Mouse (Mus musculus) spleen, adult 2 months (tissue): ENCODE results near the gene Slc9a9. TPM values are rescaled to one million over a fixed set of nuclear protein-coding genes. Genes with fewer than 3 reads are reported as not detected.

Source experiments
- DNase-seq, 2 experiments: peaks; one replicate each; pipeline versions ENCODE4 v3.0.0 to v3.0.0-alpha.2; 2012 to 2021; ENCODE audit warnings: low spot score in 2 of 2, low read depth in 1 of 2
- H3K27ac ChIP-seq: fragments of 200-500 bp; 2 replicates; pipeline ENCODE4 v1.5.1; 2012; ENCODE audit warnings: low read length, inconsistent platforms; ENCODE audit not compliant: insufficient read depth
- H3K27me3 ChIP-seq: fragments of 200-500 bp; 2 replicates; pipeline ENCODE4 v1.6.1; 2012; ENCODE audit warnings: mild to moderate bottlenecking, moderate library complexity, low read length, inconsistent platforms; ENCODE audit not compliant: control insufficient read depth, insufficient read depth
- H3K36me3 ChIP-seq: fragments of 200-500 bp; 2 replicates; pipeline ENCODE4 v1.6.1; 2012; ENCODE audit warnings: mild to moderate bottlenecking, low read length, inconsistent platforms; ENCODE audit not compliant: control insufficient read depth, insufficient read depth
- H3K4me1 ChIP-seq: fragments of 200-500 bp; 2 replicates; pipeline ENCODE4 v1.6.1; 2011; ENCODE audit warnings: inconsistent platforms; ENCODE audit not compliant: control insufficient read depth, insufficient read depth, insufficient read length
- H3K4me3 ChIP-seq: fragments of 200-500 bp; 2 replicates; pipeline ENCODE4 v1.5.1; 2011; ENCODE audit warnings: mild to moderate bottlenecking, inconsistent platforms; ENCODE audit not compliant: insufficient read depth, insufficient read length; ENCODE audit errors: extremely low read depth
- CTCF ChIP-seq: fragments of 200-500 bp; IDR thresholded peaks from 2 replicates; pipeline ENCODE4 v1.5.1; 2011; ENCODE audit warnings: mild to moderate bottlenecking, inconsistent platforms; ENCODE audit not compliant: insufficient read depth, insufficient read length, insufficient replicate concordance; ENCODE audit errors: extremely low read depth
- POLR2A ChIP-seq: fragments of 200-500 bp; IDR thresholded peaks from 2 replicates; pipeline ENCODE4 v1.6.1; 2011; ENCODE audit warnings: low read depth, low read length, inconsistent platforms
- WGBS: fragments of 180-500 bp; shearing (Covaris S2); methylation state at CpG from one replicate; pipeline ENCODE4 v1.1.7; 2018; 5-methylcytosine and 5-hydroxymethylcytosine counted together
- polyA plus RNA-seq: library from polyadenylated mRNA; depleted of rRNA; stranded (reverse); fragments of >200 nt; gene quantifications from 2 replicates; pipeline ENCODE4 v1.2.3, GENCODE M21; 2012

Slc9a9 gene
- polyA plus RNA-seq, 1 experiment, result 8.3 TPM

- H3K27ac ChIP-seq, result no peak overlapping the region
- 89% methylated on average over 2 of the region's 2 CpGs for WGBS
- DNase-seq, result no peak
- no peak for TF ChIP-seq CTCF
- no peaks in the 10 kb centered on the region for H3K4me1 ChIP-seq
- no peaks in the 10 kb centered on the region; the same call in 1 of the 2 replicates for H3K36me3 ChIP-seq
- no peak overlapping the region for H3K4me3 ChIP-seq
- no peaks in the 10 kb centered on the region for H3K27me3 ChIP-seq
Observed at GRCm38 (mm10) chr9:94972693-94973092, 303.0 kb downstream of the Slc9a9 start.

GRCm38 (mm10) chr9:94976191-94976590, 306.5 kb downstream of the Slc9a9 start:
- H3K27ac ChIP-seq, result no peak overlapping the region
- TF ChIP-seq POLR2A (no peak), CTCF (no peak)
- no peaks in the 10 kb centered on the region; the same call in 1 of the 2 replicates for H3K36me3 ChIP-seq
- no peak for DNase-seq
- 93% methylated on average over 1 of the region's 1 CpGs for WGBS
- no peaks in the 10 kb centered on the region for H3K4me1 ChIP-seq
- H3K4me3 ChIP-seq, result no peak overlapping the region
- H3K27me3 ChIP-seq, result no peaks in the 10 kb centered on the region

- Histone ChIP-seq H3K27me3 (no peaks in the 10 kb centered on the region), H3K4me3 (no peak overlapping the region), H3K4me1 (0 out of 2 replicates have a peak, but pooled peaks cover 4% of the 10 kb centered on the region), H3K36me3 (no peaks in the 10 kb centered on the region), H3K27ac (no peak overlapping the region)
- WGBS, result 14% methylated on average over 4 of the region's 4 CpGs
- TF ChIP-seq CTCF, result no peak
- no peak for TF ChIP-seq POLR2A
- peak in 1 of 2 experiments; percentile 2 for DNase-seq
Observed at GRCm38 (mm10) chr9:94993575-94993974, 323.9 kb downstream of the Slc9a9 start.

GRCm38 (mm10) chr9:95020136-95020706, 350.5 kb downstream of the Slc9a9 start:
- Histone ChIP-seq H3K4me1 (no peaks in the 10 kb centered on the region), H3K4me3 (no peak overlapping the region), H3K36me3 (no peaks in the 10 kb centered on the region), H3K27ac (no peak overlapping the region), H3K27me3 (no peaks in the 10 kb centered on the region)
- TF ChIP-seq POLR2A, result no peak
- TF ChIP-seq CTCF, result no peak
- DNase-seq, result no peak
- 95% methylated on average over 12 of the region's 12 CpGs for WGBS

- Histone ChIP-seq H3K27ac (no peak overlapping the region), H3K4me1 (peaks cover 3% of the 10 kb centered on the region), H3K4me3 (no peak overlapping the region), H3K36me3 (no peaks in the 10 kb centered on the region), H3K27me3 (no peaks in the 10 kb centered on the region)
- TF ChIP-seq CTCF (no peak), POLR2A (no peak)
- DNase-seq, result no peak
- 90% methylated on average over 3 of the region's 3 CpGs for WGBS
Observed at GRCm38 (mm10) chr9:95034140-95034970, 364.6 kb downstream of the Slc9a9 start.

GRCm38 (mm10) chr9:95036209-95036608, 366.5 kb downstream of the Slc9a9 start:
- no peaks in the 10 kb centered on the region for H3K36me3 ChIP-seq

GRCm38 (mm10) chr9:95042420-95042819, 372.7 kb downstream of the Slc9a9 start:
- Histone ChIP-seq H3K4me3 (no peak overlapping the region), H3K27ac (no peak overlapping the region), H3K27me3 (no peaks in the 10 kb centered on the region), H3K4me1 (no peaks in the 10 kb centered on the region; the same call in 1 of the 2 replicates), H3K36me3 (no peaks in the 10 kb centered on the region)
- TF ChIP-seq POLR2A, result no peak
- 8% methylated on average over 1 of the region's 1 CpGs for WGBS
- no peak for DNase-seq

More at GRCm38 (mm10) chr9:95036209-95036608, 366.5 kb downstream of the Slc9a9 start:
- H3K4me3 ChIP-seq, result no peak overlapping the region
- no peaks in the 10 kb centered on the region for H3K27me3 ChIP-seq
- DNase-seq, result no peak
- TF ChIP-seq CTCF, result no peak
- no peak for TF ChIP-seq POLR2A
- H3K4me1 ChIP-seq, result peaks cover 3% of the 10 kb centered on the region
- no peak overlapping the region for H3K27ac ChIP-seq
